Mouse (Mus musculus) limb, embryonic 15.5 days (tissue): ENCODE data around the gene Atrn. TPM values are rescaled to one million over a fixed set of nuclear protein-coding genes. Genes with fewer than 3 reads are reported as not detected.

Experiments
- ATAC-seq: fragments of 200-750 bp; cut with Nextera tagmentation; 2 replicates; pipeline ENCODE4 v1.8.0; 2017; ENCODE audit warnings: low read depth, moderate TSS enrichment; ENCODE audit not compliant: insufficient number of reproducible peaks, low FRiP score, low TSS enrichment
- H3K27ac ChIP-seq: fragments of 300-500 bp; sonication (generic); 2 replicates; pipeline ENCODE4 v1.5.1; 2015; ENCODE audit warnings: moderate library complexity, mild to moderate bottlenecking, inconsistent platforms
- H3K27me3 ChIP-seq: fragments of 300-500 bp; sonication (generic); 2 replicates; pipeline ENCODE4 v1.6.1; 2015; ENCODE audit warnings: inconsistent platforms
- H3K36me3 ChIP-seq: fragments of 300-500 bp; sonication (generic); 2 replicates; pipeline ENCODE4 v1.6.1; 2015; ENCODE audit warnings: inconsistent platforms
- H3K4me1 ChIP-seq: fragments of 300-500 bp; sonication (generic); 2 replicates; pipeline ENCODE4 v1.6.1; 2015; ENCODE audit warnings: inconsistent platforms
- H3K4me2 ChIP-seq: fragments of 300-500 bp; sonication (generic); 2 replicates; pipeline ENCODE4 v1.6.1; 2015; ENCODE audit warnings: mild to moderate bottlenecking, inconsistent platforms
- H3K4me3 ChIP-seq: fragments of 300-500 bp; sonication (generic); 2 replicates; pipeline ENCODE4 v1.5.1; 2015; ENCODE audit warnings: mild to moderate bottlenecking, inconsistent platforms
- H3K9ac ChIP-seq: fragments of 300-500 bp; sonication (generic); 2 replicates; pipeline ENCODE4 v1.6.1; 2015; ENCODE audit warnings: inconsistent platforms
- H3K9me3 ChIP-seq: fragments of 300-500 bp; sonication (generic); 2 replicates; pipeline ENCODE4 v1.6.1; 2016; ENCODE audit warnings: inconsistent platforms
- WGBS: fragments of 180-500 bp; shearing (Covaris S2); methylation state at CpG from one replicate; pipeline ENCODE4 v1.1.7; 2015; 5-methylcytosine and 5-hydroxymethylcytosine counted together
- polyA plus RNA-seq: library from polyadenylated mRNA; unstranded; fragments of >200 nt; fragmentation: Nextera tagmentation; extraction: Ambion mirVana; gene quantifications from 2 replicates; pipeline ENCODE4 v1.2.1, GENCODE M21; 2015

Atrn gene
- polyA plus RNA-seq, 1 experiment from 2014 or later, result 7.7 TPM

- no peak overlapping the region for H3K4me3 ChIP-seq
- no peak overlapping the region for H3K9ac ChIP-seq
- H3K9me3 ChIP-seq, result no peaks in the 10 kb centered on the region
- H3K27me3 ChIP-seq, result no peaks in the 10 kb centered on the region
- peaks cover 7% of the 10 kb centered on the region; the same call in 1 of the 2 replicates for H3K4me1 ChIP-seq
- ATAC-seq, result no peak
- WGBS, result 14% methylated on average over 3 of the region's 3 CpGs
- no peaks in the 10 kb centered on the region for H3K36me3 ChIP-seq
- H3K4me2 ChIP-seq, result no peak overlapping the region
- peak overlapping the region; percentile 43 for H3K27ac ChIP-seq
Observed at GRCm38 (mm10) chr2:130916521-130917147, 10.3 kb downstream of the Atrn start.

GRCm38 (mm10) chr2:130917686-130918085 lies 11.4 kb downstream of the Atrn start:
- no peaks in the 10 kb centered on the region for H3K9me3 ChIP-seq
- H3K4me1 ChIP-seq, result peaks cover 7% of the 10 kb centered on the region; the same call in 1 of the 2 replicates
- WGBS, result 91% methylated on average over 1 of the region's 1 CpGs
- no peaks in the 10 kb centered on the region for H3K36me3 ChIP-seq
- no peaks in the 10 kb centered on the region for H3K27me3 ChIP-seq
- no peak for ATAC-seq
- no peak overlapping the region for H3K4me3 ChIP-seq
- no peak overlapping the region for H3K4me2 ChIP-seq
- no peak overlapping the region for H3K27ac ChIP-seq
- no peak overlapping the region for H3K9ac ChIP-seq

DNA sequence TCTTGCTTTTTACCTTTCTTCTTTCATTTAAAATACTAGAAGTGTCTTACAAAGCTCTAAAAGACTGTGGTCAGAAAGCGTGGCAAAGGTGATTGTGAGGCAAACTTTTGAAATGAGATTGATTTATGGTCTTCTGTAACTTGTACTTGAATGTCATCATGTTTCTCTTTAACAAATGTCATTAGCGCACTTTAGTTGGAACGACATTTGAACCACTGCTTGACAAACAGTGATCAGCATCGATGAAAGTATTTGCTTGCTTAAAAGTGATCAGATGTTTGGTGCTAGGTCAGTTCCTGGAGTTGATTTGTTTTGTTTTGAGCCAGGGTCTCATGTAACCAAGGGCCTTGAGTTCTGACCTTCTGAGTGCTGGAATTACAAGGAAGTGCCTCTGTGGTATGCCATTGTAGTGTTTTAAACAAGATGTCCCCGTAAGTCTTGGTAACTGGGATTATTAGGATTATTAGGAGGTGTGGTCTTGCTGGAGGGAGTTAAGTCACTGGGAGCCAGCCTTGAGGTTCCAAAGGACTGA lies 12.8 kb downstream of the Atrn start:
- no peak overlapping the region for H3K4me3 ChIP-seq
- H3K4me1 ChIP-seq, result peaks cover 7% of the 10 kb centered on the region; the same call in 1 of the 2 replicates
- no peak for ATAC-seq
- no peaks in the 10 kb centered on the region for H3K27me3 ChIP-seq
- H3K9ac ChIP-seq, result no peak overlapping the region
- H3K4me2 ChIP-seq, result no peak overlapping the region
- no peaks in the 10 kb centered on the region for H3K36me3 ChIP-seq
- H3K9me3 ChIP-seq, result no peaks in the 10 kb centered on the region
- 68% methylated on average over 5 of the region's 5 CpGs for WGBS
- H3K27ac ChIP-seq, result no peak overlapping the region

- H3K27me3 ChIP-seq, result no peaks in the 10 kb centered on the region
- no peak for ATAC-seq
- no peaks in the 10 kb centered on the region for H3K9me3 ChIP-seq
- no peak overlapping the region for H3K27ac ChIP-seq
- H3K9ac ChIP-seq, result no peak overlapping the region
- 76% methylated on average over 2 of the region's 2 CpGs for whole genome bisulfite sequencing
- no peaks in the 10 kb centered on the region for H3K36me3 ChIP-seq
- no peaks in the 10 kb centered on the region for H3K4me1 ChIP-seq
- no peak overlapping the region for H3K4me3 ChIP-seq
- H3K4me2 ChIP-seq, result no peak overlapping the region
Observed at GRCm38 (mm10) chr2:130924950-130925349, 18.7 kb downstream of the Atrn start.

- no peaks in the 10 kb centered on the region for H3K27me3 ChIP-seq
- H3K4me2 ChIP-seq, result no peak overlapping the region
- no peaks in the 10 kb centered on the region for H3K36me3 ChIP-seq
- H3K4me3 ChIP-seq, result no peak overlapping the region
- H3K4me1 ChIP-seq, result no peaks in the 10 kb centered on the region
- ATAC-seq, result no peak
- no peak overlapping the region for H3K9ac ChIP-seq
- no peaks in the 10 kb centered on the region for H3K9me3 ChIP-seq
- no peak overlapping the region for H3K27ac ChIP-seq
- WGBS, result 83% methylated on average over 4 of the region's 4 CpGs
Observed at GRCm38 (mm10) chr2:130928031-130928430, 21.7 kb downstream of the Atrn start.

GRCm38 (mm10) chr2:130928530-130928929 lies 22.2 kb downstream of the Atrn start:
- H3K36me3 ChIP-seq, result no peaks in the 10 kb centered on the region
- H3K27ac ChIP-seq, result no peak overlapping the region
- H3K4me2 ChIP-seq, result no peak overlapping the region
- no peak for ATAC-seq
- H3K9me3 ChIP-seq, result no peaks in the 10 kb centered on the region
- H3K9ac ChIP-seq, result no peak overlapping the region
- no peak overlapping the region for H3K4me3 ChIP-seq
- H3K27me3 ChIP-seq, result no peaks in the 10 kb centered on the region
- H3K4me1 ChIP-seq, result no peaks in the 10 kb centered on the region

- Histone ChIP-seq H3K9ac (no peak overlapping the region), H3K4me1 (no peaks in the 10 kb centered on the region), H3K36me3 (no peaks in the 10 kb centered on the region), H3K27me3 (no peaks in the 10 kb centered on the region), H3K9me3 (no peaks in the 10 kb centered on the region), H3K4me3 (no peak overlapping the region), H3K27ac (no peak overlapping the region), H3K4me2 (no peak overlapping the region)
- ATAC-seq, result no peak
- WGBS, result 87% methylated on average over 5 of the region's 5 CpGs
Observed at GRCm38 (mm10) chr2:130929994-130930393, 23.7 kb downstream of the Atrn start.

GRCm38 (mm10) chr2:130932865-130933264 lies 26.6 kb downstream of the Atrn start:
- no peak overlapping the region for H3K4me3 ChIP-seq
- H3K9me3 ChIP-seq, result no peaks in the 10 kb centered on the region
- H3K9ac ChIP-seq, result no peak overlapping the region
- no peak for ATAC-seq
- no peak overlapping the region for H3K4me2 ChIP-seq
- no peaks in the 10 kb centered on the region for H3K36me3 ChIP-seq
- no peaks in the 10 kb centered on the region for H3K27me3 ChIP-seq
- WGBS, result 87% methylated on average over 12 of the region's 12 CpGs
- H3K4me1 ChIP-seq, result no peaks in the 10 kb centered on the region
- no peak overlapping the region for H3K27ac ChIP-seq

- Histone ChIP-seq H3K36me3 (peaks cover 14% of the 10 kb centered on the region), H3K4me3 (no peak overlapping the region), H3K27me3 (no peaks in the 10 kb centered on the region), H3K9me3 (no peaks in the 10 kb centered on the region), H3K4me2 (no peak overlapping the region), H3K9ac (no peak overlapping the region), H3K27ac (no peak overlapping the region), H3K4me1 (no peaks in the 10 kb centered on the region)
- no peak for ATAC-seq
- 82% methylated on average over 2 of the region's 2 CpGs for WGBS
Observed at GRCm38 (mm10) chr2:130949781-130950180, 43.5 kb downstream of the Atrn start.

DNA sequence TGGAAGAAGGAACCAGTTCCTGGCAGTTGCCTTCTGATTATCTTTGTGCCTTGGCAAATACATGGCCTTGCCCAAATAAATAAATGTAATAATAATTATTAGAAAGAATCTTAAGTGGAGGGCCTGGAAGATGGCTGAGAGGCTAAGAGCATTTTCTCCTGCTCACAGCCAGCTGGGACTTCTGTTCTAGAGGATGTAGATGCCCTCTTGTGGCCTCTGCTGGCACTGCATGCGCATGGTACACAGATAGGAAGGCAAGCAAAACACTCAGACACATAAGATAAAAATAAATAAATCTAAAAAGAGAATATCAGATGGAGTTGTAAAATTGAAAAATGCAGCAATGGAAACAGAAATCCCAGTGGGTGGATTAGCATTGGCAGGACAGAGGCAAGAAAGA lies 44.3 kb downstream of the Atrn start:
- WGBS, result 3% methylated on average over 1 of the region's 1 CpGs
- Histone ChIP-seq H3K27ac (no peak overlapping the region), H3K4me2 (no peak overlapping the region)

DNA sequence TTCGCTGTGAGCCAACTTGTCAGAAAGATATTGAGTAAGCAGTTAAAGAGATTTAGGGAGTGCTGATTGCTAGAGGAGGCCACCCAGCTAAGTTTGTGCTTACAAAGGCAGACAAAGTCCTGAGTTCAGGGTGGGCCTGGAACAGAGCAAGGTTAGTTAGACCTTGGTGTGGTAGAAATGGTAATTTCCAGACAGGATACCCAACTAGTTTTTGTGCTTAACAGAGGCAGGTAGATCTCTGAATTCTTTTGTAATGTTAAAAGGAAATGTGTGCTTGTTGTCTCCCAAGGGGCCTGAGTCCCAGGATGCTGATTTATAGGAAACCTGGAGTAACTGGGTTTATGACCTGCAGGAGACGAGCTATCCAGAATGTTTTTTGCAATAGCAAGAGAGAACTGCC lies 52.6 kb downstream of the Atrn start:
- 59% methylated on average over 2 of the region's 2 CpGs for WGBS
- H3K27me3 ChIP-seq, result no peaks in the 10 kb centered on the region
- ATAC-seq, result no peak

More for the DNA sequence above, 44.3 kb downstream of the Atrn start:
- ATAC-seq, result no peak
- no peak overlapping the region for H3K4me3 ChIP-seq
- no peak overlapping the region for H3K9ac ChIP-seq
- H3K9me3 ChIP-seq, result no peaks in the 10 kb centered on the region
- H3K27me3 ChIP-seq, result no peaks in the 10 kb centered on the region
- H3K4me1 ChIP-seq, result no peaks in the 10 kb centered on the region
- peaks cover 14% of the 10 kb centered on the region for H3K36me3 ChIP-seq

GRCm38 (mm10) chr2:130961851-130962250 lies 55.6 kb downstream of the Atrn start:
- H3K36me3 ChIP-seq, result peaks cover 29% of the 10 kb centered on the region
- no peaks in the 10 kb centered on the region for H3K4me1 ChIP-seq
- H3K27ac ChIP-seq, result no peak overlapping the region
- H3K27me3 ChIP-seq, result no peaks in the 10 kb centered on the region
- H3K9me3 ChIP-seq, result no peaks in the 10 kb centered on the region
- H3K4me3 ChIP-seq, result no peak overlapping the region
- H3K9ac ChIP-seq, result no peak overlapping the region
- ATAC-seq, result no peak
- H3K4me2 ChIP-seq, result no peak overlapping the region

More for the DNA sequence above, 52.6 kb downstream of the Atrn start:
- Histone ChIP-seq H3K9ac (no peak overlapping the region), H3K27ac (no peak overlapping the region), H3K4me2 (no peak overlapping the region), H3K36me3 (peaks cover 18% of the 10 kb centered on the region), H3K4me3 (no peak overlapping the region), H3K9me3 (no peaks in the 10 kb centered on the region), H3K4me1 (no peaks in the 10 kb centered on the region)

DNA sequence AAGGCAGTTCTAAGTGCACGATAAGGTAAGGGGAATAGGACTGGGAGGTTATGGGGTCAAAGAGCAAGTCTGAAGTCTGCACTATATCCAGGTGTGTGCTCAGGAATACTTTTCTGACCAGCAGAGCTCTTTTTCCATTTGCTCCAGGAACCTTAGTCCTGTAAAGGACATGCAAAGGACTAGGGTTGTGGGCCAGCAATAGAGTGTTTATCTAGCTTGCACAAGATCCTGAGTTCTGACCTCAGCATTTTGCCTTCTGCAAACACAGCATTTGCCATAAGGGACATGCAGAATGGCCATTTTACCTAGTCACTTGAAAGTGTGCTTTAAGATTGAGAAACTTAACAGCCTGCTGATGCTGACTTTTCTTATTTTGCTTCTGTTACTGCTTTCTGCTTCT lies 58.7 kb downstream of the Atrn start:
- no peak for ATAC-seq
- Histone ChIP-seq H3K36me3 (peaks cover 17% of the 10 kb centered on the region), H3K27ac (no peak overlapping the region), H3K4me2 (no peak overlapping the region), H3K4me3 (no peak overlapping the region), H3K4me1 (no peaks in the 10 kb centered on the region), H3K9ac (no peak overlapping the region), H3K9me3 (no peaks in the 10 kb centered on the region), H3K27me3 (no peaks in the 10 kb centered on the region)
- WGBS, result 85% methylated on average over 1 of the region's 1 CpGs
